Mouse (Mus musculus) heart, postnatal 0 days (tissue): ENCODE measurements around the gene Acsl5. TPM values are rescaled to one million over a fixed set of nuclear protein-coding genes. Genes with fewer than 3 reads are reported as not detected.

Source experiments
- ATAC-seq: fragments of 200-750 bp; cut with Nextera tagmentation; 2 replicates; pipeline ENCODE4 v1.8.0; 2017; ENCODE audit warnings: low read depth, moderate number of reproducible peaks, moderate library complexity; ENCODE audit not compliant: insufficient read depth
- DNase-seq: peaks from one replicate; pipeline ENCODE4 v3.0.0-alpha.2; 2016; ENCODE audit warnings: low spot score
- H3K27ac ChIP-seq: fragments of 300-500 bp; sonication (generic); 2 replicates; pipeline ENCODE4 v1.5.1; 2014; ENCODE audit warnings: low read depth, mild to moderate bottlenecking
- H3K27me3 ChIP-seq: fragments of 300-500 bp; sonication (generic); 2 replicates; pipeline ENCODE4 v1.6.1; 2014; ENCODE audit warnings: low read length, mixed read lengths; ENCODE audit not compliant: control insufficient read depth, insufficient read depth
- H3K36me3 ChIP-seq: fragments of 300-500 bp; sonication (generic); replicated peaks from 2 replicates; pipeline ENCODE4 v1.6.1; 2014; ENCODE audit warnings: low read length, mixed read lengths; ENCODE audit not compliant: control insufficient read depth, insufficient read depth
- H3K4me1 ChIP-seq: fragments of 300-500 bp; sonication (generic); 2 replicates; pipeline ENCODE4 v1.6.1; 2014; ENCODE audit warnings: antibody characterized with exemption; ENCODE audit not compliant: control insufficient read depth, insufficient read depth
- H3K4me2 ChIP-seq: fragments of 300-500 bp; sonication (generic); 2 replicates; pipeline ENCODE4 v1.6.1; 2014; ENCODE audit warnings: low read depth, mild to moderate bottlenecking, low read length, moderate library complexity
- H3K4me3 ChIP-seq: fragments of 300-500 bp; sonication (generic); 2 replicates; pipeline ENCODE4 v1.5.1; 2014; ENCODE audit warnings: low read depth, low read length
- H3K9ac ChIP-seq: fragments of 300-500 bp; sonication (generic); replicated peaks from 2 replicates; pipeline ENCODE4 v1.6.1; 2014; ENCODE audit warnings: low read depth, low read length, mixed read lengths
- H3K9me3 ChIP-seq: fragments of 300-500 bp; sonication (generic); replicated peaks from 2 replicates; pipeline ENCODE4 v1.6.1; 2016; ENCODE audit warnings: low read length; ENCODE audit not compliant: control insufficient read depth
- CTCF ChIP-seq: IDR thresholded peaks from 2 replicates; pipeline ENCODE4 v1.5.1; 2016; ENCODE audit warnings: antibody characterized with exemption, control low read depth, low read depth
- EP300 ChIP-seq: IDR thresholded peaks from 2 replicates; pipeline ENCODE4 v1.6.1; 2016; ENCODE audit warnings: antibody characterized with exemption, low read depth
- WGBS: fragments of 180-500 bp; shearing (Covaris S2); extraction: QIAGEN DNeasy Blood & Tissue Kit; methylation state at CpG from one replicate; pipeline ENCODE4 v1.1.7; 2014; 5-methylcytosine and 5-hydroxymethylcytosine counted together
- polyA plus RNA-seq: library from polyadenylated mRNA; unstranded; fragments of >200 nt; fragmentation: Nextera tagmentation; extraction: Ambion mirVana; gene quantifications from 2 replicates; pipeline ENCODE4 v1.2.1, GENCODE M21; 2015
- total RNA-seq: library from RNA; depleted of rRNA; stranded (reverse); fragments of >200 nt; gene quantifications from 2 replicates; pipeline ENCODE4 v1.2.3, GENCODE M21; 2014; ENCODE audit warnings: low replicate concordance

Gene Acsl5
- total and polyA plus RNA-seq, 2 experiments from 2014 or later = 15.8 to 28.1 TPM

DNA sequence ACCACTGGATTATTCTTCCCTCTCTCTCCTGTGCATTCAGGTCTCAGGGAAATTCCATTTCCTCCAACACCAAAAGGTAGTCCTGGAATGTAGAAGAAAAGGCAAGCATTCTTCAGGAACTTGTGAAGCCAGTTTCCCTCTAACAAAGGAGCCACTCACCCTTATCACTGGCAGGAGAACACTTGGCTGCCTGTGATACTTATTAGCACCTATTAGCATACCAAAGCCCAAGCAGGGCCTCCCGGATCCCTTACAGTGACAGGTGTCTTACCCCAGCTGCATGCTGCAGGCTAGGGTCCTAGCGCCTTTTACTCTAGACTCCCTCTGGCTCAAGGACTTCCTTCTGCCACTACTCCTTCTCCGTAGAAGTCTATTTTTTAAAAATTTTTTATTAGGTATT is 19.7 kb downstream of the Acsl5 start:
- Histone ChIP-seq H3K9me3 (no peaks in the 10 kb centered on the region), H3K27ac (no peak overlapping the region)
- no peak for ATAC-seq

GRCm38 (mm10) chr19:55273340-55273739 is 21.6 kb downstream of the Acsl5 start:
- no peaks in the 10 kb centered on the region for H3K9me3 ChIP-seq
- H3K27me3 ChIP-seq = no peaks in the 10 kb centered on the region
- H3K4me3 ChIP-seq = no peak overlapping the region
- H3K36me3 ChIP-seq = peaks cover 23% of the 10 kb centered on the region
- TF ChIP-seq EP300 (no peak), CTCF (no peak)
- ATAC-seq (no peak), DNase-seq (no peak)
- no peak overlapping the region for H3K4me2 ChIP-seq
- no peaks in the 10 kb centered on the region for H3K4me1 ChIP-seq
- no peak overlapping the region for H3K27ac ChIP-seq
- H3K9ac ChIP-seq = no peak overlapping the region
- WGBS = 68% methylated on average over 6 of the region's 6 CpGs

More for the DNA sequence above, 19.7 kb downstream of the Acsl5 start:
- Histone ChIP-seq H3K36me3 (peaks cover 16% of the 10 kb centered on the region; the same call in 1 of the 2 replicates), H3K4me2 (no peak overlapping the region), H3K9ac (no peak overlapping the region), H3K27me3 (no peaks in the 10 kb centered on the region), H3K4me3 (no peak overlapping the region), H3K4me1 (no peaks in the 10 kb centered on the region)
- WGBS = 46% methylated on average over 3 of the region's 3 CpGs
- TF ChIP-seq CTCF = no peak
- DNase-seq = no peak

- no peak overlapping the region for H3K27ac ChIP-seq
- no peaks in the 10 kb centered on the region for H3K27me3 ChIP-seq
- H3K4me2 ChIP-seq = no peak overlapping the region
- no peak for DNase-seq
- H3K36me3 ChIP-seq = peaks cover 30% of the 10 kb centered on the region
- no peak overlapping the region for H3K9ac ChIP-seq
- WGBS = 63% methylated on average over 4 of the region's 4 CpGs
- no peak overlapping the region for H3K4me3 ChIP-seq
- no peak for TF ChIP-seq EP300
- TF ChIP-seq CTCF = no peak
- no peaks in the 10 kb centered on the region for H3K4me1 ChIP-seq
- ATAC-seq = no peak
- no peaks in the 10 kb centered on the region for H3K9me3 ChIP-seq
Observed at GRCm38 (mm10) chr19:55276100-55276499, 24.4 kb downstream of the Acsl5 start.

GRCm38 (mm10) chr19:55276770-55277169 is 25.0 kb downstream of the Acsl5 start:
- no peaks in the 10 kb centered on the region for H3K9me3 ChIP-seq
- H3K27ac ChIP-seq = no peak overlapping the region
- no peak for DNase-seq
- no peak overlapping the region for H3K4me3 ChIP-seq
- H3K4me1 ChIP-seq = no peaks in the 10 kb centered on the region
- ATAC-seq = no peak
- no peak for TF ChIP-seq EP300
- TF ChIP-seq CTCF = no peak
- H3K9ac ChIP-seq = no peak overlapping the region
- 45% methylated on average over 3 of the region's 3 CpGs for WGBS
- H3K27me3 ChIP-seq = no peaks in the 10 kb centered on the region
- H3K36me3 ChIP-seq = peaks cover 35% of the 10 kb centered on the region
- no peak overlapping the region for H3K4me2 ChIP-seq

DNA sequence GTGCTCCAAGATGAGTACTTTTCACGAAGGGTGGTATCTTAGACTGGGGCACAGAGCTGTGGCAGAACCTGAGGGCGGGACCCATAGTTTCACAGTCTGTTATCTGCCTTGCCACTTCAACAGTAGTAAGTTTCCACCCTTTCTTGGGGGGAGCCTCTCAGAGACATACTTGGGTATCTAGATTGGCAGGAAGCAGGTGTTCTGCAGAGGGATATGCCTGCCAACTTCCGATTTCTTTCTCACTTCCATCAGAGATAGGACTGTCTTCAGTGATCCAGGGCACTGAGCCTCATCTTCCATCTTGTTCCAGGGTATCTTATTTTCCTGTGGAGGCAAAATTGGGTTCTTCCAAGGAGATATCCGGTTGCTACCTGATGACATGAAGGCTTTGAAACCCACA is 32.4 kb downstream of the Acsl5 start:
- DNase-seq (no peak), ATAC-seq (no peak)
- Histone ChIP-seq H3K9ac (no peak overlapping the region), H3K27me3 (no peaks in the 10 kb centered on the region), H3K9me3 (no peaks in the 10 kb centered on the region), H3K36me3 (peaks cover 55% of the 10 kb centered on the region), H3K4me2 (no peak overlapping the region), H3K27ac (no peak overlapping the region), H3K4me1 (no peaks in the 10 kb centered on the region), H3K4me3 (no peak overlapping the region)
- TF ChIP-seq CTCF (no peak), EP300 (no peak)
- WGBS = 59% methylated on average over 4 of the region's 4 CpGs

DNA sequence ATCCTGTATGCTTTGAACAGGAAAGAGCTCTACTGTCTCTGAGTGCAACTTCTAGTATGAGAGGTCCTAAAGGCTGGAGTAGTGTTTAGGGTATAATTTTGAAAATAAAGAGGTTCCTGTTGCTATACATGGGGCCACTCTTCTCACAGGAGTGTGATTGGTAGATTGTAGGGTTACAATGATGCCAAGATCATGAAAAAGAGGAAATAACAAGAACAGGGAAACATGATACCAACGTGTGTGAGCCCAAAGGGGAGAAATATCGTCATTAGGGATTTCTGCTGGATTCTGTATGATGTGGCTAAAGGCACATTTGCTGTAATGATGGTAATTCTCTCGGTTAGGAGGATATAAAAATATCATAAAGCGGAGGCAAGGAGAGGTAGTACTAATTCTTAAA is 34.3 kb downstream of the Acsl5 start:
- 82% methylated on average over 4 of the region's 4 CpGs for WGBS

More for the DNA sequence above, 34.3 kb downstream of the Acsl5 start:
- no peak overlapping the region for H3K4me3 ChIP-seq
- H3K4me1 ChIP-seq = no peaks in the 10 kb centered on the region
- H3K36me3 ChIP-seq = peaks cover 60% of the 10 kb centered on the region
- TF ChIP-seq EP300 (no peak), CTCF (no peak)
- H3K9ac ChIP-seq = no peak overlapping the region
- no peak for ATAC-seq
- no peak overlapping the region for H3K4me2 ChIP-seq
- no peaks in the 10 kb centered on the region for H3K27me3 ChIP-seq
- no peaks in the 10 kb centered on the region for H3K9me3 ChIP-seq
- DNase-seq = no peak
- H3K27ac ChIP-seq = no peak overlapping the region
